Mouse (Mus musculus) stomach, embryonic 16.5 days (tissue): ENCODE data around the gene Guca2a. TPM values are rescaled to one million over a fixed set of nuclear protein-coding genes. Genes with fewer than 3 reads are reported as not detected.

ENCODE experiments used
- ATAC-seq: fragments of 200-750 bp; cut with Nextera tagmentation; 2 replicates; pipeline ENCODE4 v1.8.0; 2017; ENCODE audit warnings: moderate number of reproducible peaks, moderate TSS enrichment; ENCODE audit not compliant: insufficient read depth, low FRiP score
- H3K27ac ChIP-seq: fragments of 300-500 bp; sonication (generic); 2 replicates; pipeline ENCODE4 v1.5.1; 2014; ENCODE audit warnings: low read length
- H3K27me3 ChIP-seq: fragments of 300-500 bp; sonication (generic); 2 replicates; pipeline ENCODE4 v1.6.1; 2014; ENCODE audit warnings: low read length, control low read depth, mixed read lengths; ENCODE audit not compliant: control insufficient read depth, insufficient read depth
- H3K36me3 ChIP-seq: fragments of 300-500 bp; sonication (generic); 2 replicates; pipeline ENCODE4 v1.6.1; 2014; ENCODE audit warnings: low read length; ENCODE audit not compliant: control insufficient read depth, insufficient read depth
- H3K4me1 ChIP-seq: fragments of 300-500 bp; sonication (generic); 2 replicates; pipeline ENCODE4 v1.6.1; 2014; ENCODE audit warnings: low read length, control low read depth, mixed read lengths; ENCODE audit not compliant: control insufficient read depth, insufficient read depth
- H3K4me2 ChIP-seq: fragments of 300-500 bp; sonication (generic); 2 replicates; pipeline ENCODE4 v1.6.1; 2014; ENCODE audit warnings: low read depth, low read length, mixed read lengths
- H3K4me3 ChIP-seq: fragments of 300-500 bp; sonication (generic); replicated peaks from 2 replicates; pipeline ENCODE4 v1.5.1; 2014; ENCODE audit warnings: mild to moderate bottlenecking, low read length
- H3K9ac ChIP-seq: fragments of 300-500 bp; sonication (generic); 2 replicates; pipeline ENCODE4 v1.6.1; 2014; ENCODE audit warnings: low read length
- H3K9me3 ChIP-seq: fragments of 300-500 bp; sonication (generic); replicated peaks from 2 replicates; pipeline ENCODE4 v1.6.1; 2016; ENCODE audit warnings: low read length, control low read depth; ENCODE audit not compliant: control insufficient read depth
- WGBS: fragments of 180-500 bp; shearing (Covaris S2); extraction: QIAGEN DNeasy Blood & Tissue Kit; methylation state at CpG from one replicate; pipeline ENCODE4 v1.1.7; 2014; 5-methylcytosine and 5-hydroxymethylcytosine counted together
- polyA plus RNA-seq: library from polyadenylated mRNA; unstranded; fragments of >200 nt; fragmentation: Nextera tagmentation; extraction: Ambion mirVana; gene quantifications from 2 replicates; pipeline ENCODE4 v1.2.1, GENCODE M21; 2015

Guca2a gene
- polyA plus RNA-seq, 1 experiment from 2014 or later = 10.7 TPM

- no peaks in the 10 kb centered on the region for H3K36me3 ChIP-seq
- no peaks in the 10 kb centered on the region for H3K9me3 ChIP-seq
- H3K4me1 ChIP-seq = no peaks in the 10 kb centered on the region
- H3K27ac ChIP-seq = no peak overlapping the region
- 73% methylated on average over 8 of the region's 8 CpGs for WGBS
- H3K9ac ChIP-seq = no peak overlapping the region
- no peaks in the 10 kb centered on the region for H3K27me3 ChIP-seq
- no peak overlapping the region for H3K4me3 ChIP-seq
- no peak overlapping the region for H3K4me2 ChIP-seq
- no peak for ATAC-seq
Observed at GRCm38 (mm10) chr4:119660007-119660406, 22.5 kb downstream of the Guca2a start.

- no peak overlapping the region for H3K9ac ChIP-seq
- H3K4me2 ChIP-seq = no peak overlapping the region
- H3K36me3 ChIP-seq = no peaks in the 10 kb centered on the region
- 61% methylated on average over 4 of the region's 4 CpGs for WGBS
- H3K4me1 ChIP-seq = no peaks in the 10 kb centered on the region
- no peaks in the 10 kb centered on the region for H3K9me3 ChIP-seq
- no peak overlapping the region for H3K4me3 ChIP-seq
- no peak overlapping the region for H3K27ac ChIP-seq
- no peak for ATAC-seq
- H3K27me3 ChIP-seq = no peaks in the 10 kb centered on the region
Observed at GRCm38 (mm10) chr4:119662151-119662550, 24.6 kb downstream of the Guca2a start.

GRCm38 (mm10) chr4:119662976-119663375 lies 25.5 kb downstream of the Guca2a start:
- no peaks in the 10 kb centered on the region for H3K27me3 ChIP-seq
- H3K36me3 ChIP-seq = no peaks in the 10 kb centered on the region
- WGBS = 79% methylated on average over 7 of the region's 7 CpGs
- H3K4me3 ChIP-seq = no peak overlapping the region
- no peak overlapping the region for H3K9ac ChIP-seq
- H3K27ac ChIP-seq = no peak overlapping the region
- no peak overlapping the region for H3K4me2 ChIP-seq
- no peak for ATAC-seq
- no peaks in the 10 kb centered on the region for H3K4me1 ChIP-seq
- H3K9me3 ChIP-seq = no peaks in the 10 kb centered on the region

- Histone ChIP-seq H3K27ac (no peak overlapping the region), H3K9ac (no peak overlapping the region), H3K36me3 (no peaks in the 10 kb centered on the region), H3K4me3 (no peak overlapping the region), H3K9me3 (no peaks in the 10 kb centered on the region), H3K4me1 (no peaks in the 10 kb centered on the region), H3K27me3 (no peaks in the 10 kb centered on the region), H3K4me2 (no peak overlapping the region)
- ATAC-seq = no peak
- WGBS = 90% methylated on average over 14 of the region's 14 CpGs
Observed at GRCm38 (mm10) chr4:119663409-119664095, 26.0 kb downstream of the Guca2a start.

GRCm38 (mm10) chr4:119665166-119665565 lies 27.7 kb downstream of the Guca2a start:
- H3K9ac ChIP-seq = no peak overlapping the region
- no peak overlapping the region for H3K4me3 ChIP-seq
- WGBS = 78% methylated on average over 2 of the region's 2 CpGs
- no peaks in the 10 kb centered on the region for H3K36me3 ChIP-seq
- no peaks in the 10 kb centered on the region for H3K9me3 ChIP-seq
- no peak overlapping the region for H3K27ac ChIP-seq
- no peak for ATAC-seq
- H3K27me3 ChIP-seq = no peaks in the 10 kb centered on the region
- H3K4me2 ChIP-seq = no peak overlapping the region
- no peaks in the 10 kb centered on the region for H3K4me1 ChIP-seq

GRCm38 (mm10) chr4:119666116-119666515 lies 28.6 kb downstream of the Guca2a start:
- ATAC-seq = no peak
- H3K4me3 ChIP-seq = no peak overlapping the region
- no peak overlapping the region for H3K9ac ChIP-seq
- 47% methylated on average over 8 of the region's 8 CpGs for WGBS
- no peaks in the 10 kb centered on the region for H3K4me1 ChIP-seq
- no peak overlapping the region for H3K27ac ChIP-seq
- no peaks in the 10 kb centered on the region for H3K9me3 ChIP-seq
- H3K36me3 ChIP-seq = no peaks in the 10 kb centered on the region
- H3K27me3 ChIP-seq = no peaks in the 10 kb centered on the region
- H3K4me2 ChIP-seq = no peak overlapping the region

- 26% methylated on average over 5 of the region's 5 CpGs for WGBS
- no peak for ATAC-seq
- Histone ChIP-seq H3K27me3 (no peaks in the 10 kb centered on the region), H3K27ac (no peak overlapping the region), H3K9ac (no peak overlapping the region), H3K4me3 (no peak overlapping the region), H3K4me2 (no peak overlapping the region), H3K36me3 (no peaks in the 10 kb centered on the region), H3K9me3 (no peaks in the 10 kb centered on the region), H3K4me1 (no peaks in the 10 kb centered on the region)
Observed at GRCm38 (mm10) chr4:119667454-119667853, 29.9 kb downstream of the Guca2a start.

GRCm38 (mm10) chr4:119668185-119668584 lies 30.7 kb downstream of the Guca2a start:
- H3K27ac ChIP-seq = no peak overlapping the region
- 83% methylated on average over 3 of the region's 3 CpGs for WGBS
- H3K4me3 ChIP-seq = no peak overlapping the region
- no peaks in the 10 kb centered on the region for H3K27me3 ChIP-seq
- no peaks in the 10 kb centered on the region for H3K9me3 ChIP-seq
- no peak for ATAC-seq
- no peak overlapping the region for H3K4me2 ChIP-seq
- H3K9ac ChIP-seq = no peak overlapping the region
- no peaks in the 10 kb centered on the region for H3K4me1 ChIP-seq
- no peaks in the 10 kb centered on the region for H3K36me3 ChIP-seq

- no peak overlapping the region for H3K9ac ChIP-seq
- 75% methylated on average over 4 of the region's 4 CpGs for WGBS
- H3K36me3 ChIP-seq = no peaks in the 10 kb centered on the region
- H3K4me3 ChIP-seq = no peak overlapping the region
- no peak overlapping the region for H3K4me2 ChIP-seq
- H3K27me3 ChIP-seq = no peaks in the 10 kb centered on the region
- ATAC-seq = no peak
- H3K9me3 ChIP-seq = no peaks in the 10 kb centered on the region
- no peak overlapping the region for H3K27ac ChIP-seq
- no peaks in the 10 kb centered on the region for H3K4me1 ChIP-seq
Observed at GRCm38 (mm10) chr4:119668596-119668995, 31.1 kb downstream of the Guca2a start.
